ENCODE assay signal across 18 mouse cellular contexts in the genomic region with DNA sequence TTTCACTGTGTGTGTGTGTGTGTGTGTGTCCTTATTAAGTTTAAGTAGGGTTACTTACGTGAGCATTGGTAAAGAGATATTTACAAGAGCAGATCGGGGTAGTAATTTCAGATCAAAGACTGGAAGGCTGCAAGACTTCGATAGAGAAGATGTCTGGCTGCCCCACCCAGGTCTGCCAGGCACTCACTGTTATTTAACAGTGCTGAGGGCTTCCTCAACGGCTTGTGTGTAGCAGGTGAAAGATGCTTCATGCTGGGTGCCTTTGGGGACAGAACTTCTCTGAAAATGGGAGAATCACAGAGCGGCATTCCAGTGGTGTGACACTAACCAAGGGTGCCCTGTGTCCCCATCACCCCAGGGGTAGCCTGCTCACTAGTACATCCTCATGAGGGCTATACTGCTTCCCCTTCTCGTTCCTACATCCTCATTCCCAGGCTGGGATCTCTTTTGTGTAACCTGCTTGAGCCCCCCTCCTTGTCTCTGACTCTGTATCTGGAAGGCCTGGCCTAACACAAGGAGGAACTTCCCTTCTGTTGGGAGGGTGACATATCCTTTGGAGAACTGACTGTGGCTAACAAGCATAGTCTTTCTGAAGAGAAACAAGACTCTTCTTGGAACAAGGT. TPM values are rescaled to one million over a fixed set of nuclear protein-coding genes. Genes with fewer than 3 reads are reported as not detected.
DNase-seq lines count a peak whose midpoint lies in the region; ATAC-seq and TF ChIP-seq lines count a peak whose summit lies in the region.
"Had no signal": no experiment of that assay in that cellular context is flagged by ENCODE, and none has a peak within 500 bp of the region (broad histone marks: within the 10 kb centered on the region; RNA-seq: fewer than 3 reads in every experiment).

No protein-coding gene starts in this region.

- peak; percentile 80 for ATAC-seq in liver, embryonic 13.5 days (ENCODE audit: low read depth)
- ATAC-seq: forebrain, embryonic 15.5 days; lung, postnatal 0 days had no signal

- intact Hi-C loops in gastrocnemius, adult 2 months (cut with DNase I) = no loop called here
- intact Hi-C loops in gastrocnemius, postnatal 14 days (cut with DNase I; ENCODE audit: low total_unique reads) = no loop called here
- intact Hi-C loops in heart, postnatal 10 days (cut with DNase I) = no loop called here

- no peak for DNase-seq in gastrocnemius, adult 2 months
- no peak for DNase-seq in gastrocnemius, postnatal 14 days
- peak; percentile 74 for DNase-seq in c-Kit-positive CD71-positive TER-119-positive erythroid progenitor cells, embryonic 14.5 days (ENCODE audit: low spot score)
- peak; percentile 69 for DNase-seq in liver, embryonic 13.5 days
- DNase-seq in spleen, postnatal 10 days (ENCODE audit: low spot score in 2 of 2) = peak; percentile 73 to 75
- DNase-seq in heart, postnatal 10 days = no peak
- DNase-seq in cerebellum, postnatal 10 days = no peak
- no peak for DNase-seq in ovary, postnatal 36 days (ENCODE audit: low spot score)
- DNase-seq: cerebellum, adult 8-10 months; heart, postnatal 14 days; kidney, adult 9 months; right cerebral cortex, adult 18-20 months; thymus, adult 2 months had no signal

- H3K4me1 ChIP-seq in liver, embryonic 13.5 days (replicated peaks) = peaks cover 96% of the 10 kb centered on the region

- no peaks in the 10 kb centered on the region for H3K27me3 ChIP-seq in liver, embryonic 13.5 days
- H3K27me3 ChIP-seq: embryonic facial prominence, embryonic 15.5 days; forebrain, embryonic 15.5 days; limb, embryonic 12.5 days had no signal

- H3K4me3 ChIP-seq in gastrocnemius, adult 2 months = no peak overlapping the region
- peak overlapping the region; percentile 20 for H3K4me3 ChIP-seq in liver, embryonic 13.5 days (replicated peaks)
- H3K4me3 ChIP-seq: embryonic facial prominence, embryonic 15.5 days; forebrain, embryonic 15.5 days; limb, embryonic 12.5 days; midbrain, embryonic 10.5 days had no signal

- no peaks in the 10 kb centered on the region for H3K36me3 ChIP-seq in liver, embryonic 13.5 days
- H3K36me3 ChIP-seq: embryonic facial prominence, embryonic 15.5 days; forebrain, embryonic 15.5 days; limb, embryonic 12.5 days; midbrain, embryonic 10.5 days had no signal

- TF ChIP-seq CTCF in gastrocnemius, adult 2 months (IDR thresholded peaks at IDR 0.05) = no peak

- H3K4me2 ChIP-seq in liver, embryonic 13.5 days = peak overlapping the region; percentile 64
- H3K4me2 ChIP-seq: embryonic facial prominence, embryonic 15.5 days; forebrain, embryonic 15.5 days; limb, embryonic 12.5 days had no signal

- peak overlapping the region; percentile 75 for H3K9ac ChIP-seq in liver, embryonic 13.5 days
- H3K9ac ChIP-seq: embryonic facial prominence, embryonic 15.5 days; forebrain, embryonic 15.5 days; limb, embryonic 12.5 days had no signal

- H3K27ac ChIP-seq in gastrocnemius, adult 2 months = peak overlapping the region; percentile 86
- H3K27ac ChIP-seq in liver, embryonic 13.5 days = peak overlapping the region; percentile 99
- H3K27ac ChIP-seq: embryonic facial prominence, embryonic 15.5 days; forebrain, embryonic 15.5 days; limb, embryonic 12.5 days; midbrain, embryonic 10.5 days had no signal

- WGBS in liver, embryonic 13.5 days (ENCODE audit: insufficient replicate concordance) = 35% methylated on average over 6 of the region's 6 CpGs

- no peaks in the 10 kb centered on the region for H3K9me3 ChIP-seq in liver, embryonic 13.5 days (replicated peaks)
- H3K9me3 ChIP-seq: embryonic facial prominence, embryonic 15.5 days; forebrain, embryonic 15.5 days; limb, embryonic 12.5 days; midbrain, embryonic 10.5 days had no signal

RNA-seq across cellular contexts. Expression of a gene that starts 52.7 kb away (rescaled TPM):
- total RNA-seq in gastrocnemius, adult 2 months (2021) = 10 to 100 TPM; 35.6 to 49.4 TPM
- total RNA-seq in gastrocnemius, postnatal 14 days (2021) = 10 to 100 TPM; 57.8 to 63.2 TPM
- 31.8 and 32.2 TPM in 2 replicates for polyA plus RNA-seq in liver, embryonic 13.5 days (2015; fragmentation: Nextera tagmentation; extraction: Ambion mirVana)
- total RNA-seq in heart, postnatal 10 days (2021) = 10 to 100 TPM; 89.0 to 90.0 TPM

Comparison
In these comparisons a context has a peak if more than half of its experiments do, and no peak if none do; other contexts are left out.
1. DNase-seq: peak in c-Kit-positive CD71-positive TER-119-positive erythroid progenitor cells, embryonic 14.5 days (single experiment), liver, embryonic 13.5 days (single experiment) and spleen, postnatal 10 days (2 of 2); none in gastrocnemius, adult 2 months (single experiment), gastrocnemius, postnatal 14 days (single experiment), heart, postnatal 10 days (0 of 2), cerebellum, postnatal 10 days (0 of 2) and ovary, postnatal 36 days (single experiment).